Mouse (Mus musculus) hindbrain, postnatal 0 days (tissue): ENCODE measurements around the gene Lfng. TPM values are rescaled to one million over a fixed set of nuclear protein-coding genes. Genes with fewer than 3 reads are reported as not detected.
A peak's percentile ranks its signal among the peaks of the same experiment; 100 is the strongest.

ENCODE experiments used
- ATAC-seq: fragments of 200-750 bp; cut with Nextera tagmentation; 2 replicates; pipeline ENCODE4 v1.8.0; 2017; ENCODE audit warnings: mild to moderate bottlenecking, moderate TSS enrichment, moderate library complexity
- DNase-seq: peaks from one replicate; pipeline ENCODE4 v3.0.0-alpha.2; 2015; ENCODE audit warnings: low spot score
- H3K27ac ChIP-seq: fragments of 300-500 bp; sonication (generic); 2 replicates; pipeline ENCODE4 v1.5.1; 2014; ENCODE audit warnings: mild to moderate bottlenecking
- H3K27me3 ChIP-seq: fragments of 300-500 bp; sonication (generic); 2 replicates; pipeline ENCODE4 v1.6.1; 2014; ENCODE audit warnings: low read length, mixed read lengths; ENCODE audit not compliant: insufficient read depth
- H3K36me3 ChIP-seq: fragments of 300-500 bp; sonication (generic); 2 replicates; pipeline ENCODE4 v1.6.1; 2014; ENCODE audit warnings: low read length, mixed read lengths; ENCODE audit not compliant: insufficient read depth
- H3K4me1 ChIP-seq: fragments of 300-500 bp; sonication (generic); 2 replicates; pipeline ENCODE4 v1.6.1; 2014; ENCODE audit warnings: antibody characterized with exemption, low read length, mixed read lengths; ENCODE audit not compliant: insufficient read depth
- H3K4me2 ChIP-seq: fragments of 300-500 bp; sonication (generic); 2 replicates; pipeline ENCODE4 v1.6.1; 2014; ENCODE audit warnings: low read depth, mild to moderate bottlenecking, low read length, moderate library complexity, mixed read lengths
- H3K4me3 ChIP-seq: fragments of 300-500 bp; sonication (generic); 2 replicates; pipeline ENCODE4 v1.5.1; 2014; ENCODE audit warnings: low read length
- H3K9ac ChIP-seq: fragments of 300-500 bp; sonication (generic); replicated peaks from 2 replicates; pipeline ENCODE4 v1.6.1; 2014; ENCODE audit warnings: mild to moderate bottlenecking, low read length, moderate library complexity, mixed read lengths
- H3K9me3 ChIP-seq: fragments of 300-500 bp; sonication (generic); 2 replicates; pipeline ENCODE4 v1.6.1; 2016; ENCODE audit warnings: low read length, mixed read lengths
- CTCF ChIP-seq: IDR thresholded peaks from 2 replicates; pipeline ENCODE4 v1.5.1; 2016; ENCODE audit warnings: antibody characterized with exemption, control low read depth, low read depth
- WGBS: fragments of 180-500 bp; shearing (Covaris S2); extraction: QIAGEN DNeasy Blood & Tissue Kit; methylation state at CpG from one replicate; pipeline ENCODE4 v1.1.7; 2014; 5-methylcytosine and 5-hydroxymethylcytosine counted together
- polyA plus RNA-seq: library from polyadenylated mRNA; unstranded; fragments of >200 nt; fragmentation: Nextera tagmentation; extraction: Ambion mirVana; gene quantifications from 2 replicates; pipeline ENCODE4 v1.2.1, GENCODE M21; 2015
- total RNA-seq: library from RNA; depleted of rRNA; stranded (reverse); fragments of >200 nt; gene quantifications from 2 replicates; pipeline ENCODE4 v1.2.3, GENCODE M21; 2014

The Lfng gene
- total and polyA plus RNA-seq, 2 experiments from 2014 or later: 29.7 to 81.4 TPM

- ATAC-seq (no peak), DNase-seq (no peak)
- Histone ChIP-seq H3K4me3 (no peak overlapping the region), H3K36me3 (peaks cover 65% of the 10 kb centered on the region), H3K4me1 (no peaks in the 10 kb centered on the region), H3K9ac (no peak overlapping the region), H3K27me3 (no peaks in the 10 kb centered on the region), H3K4me2 (no peak overlapping the region), H3K27ac (no peak overlapping the region), H3K9me3 (no peaks in the 10 kb centered on the region)
- 83% methylated on average over 5 of the region's 5 CpGs for WGBS
- no peak for TF ChIP-seq CTCF
Observed at GRCm38 (mm10) chr5:140624238-140624637, 17.1 kb downstream of the Lfng start.

- Histone ChIP-seq H3K36me3 (peaks cover 72% of the 10 kb centered on the region), H3K4me2 (no peak overlapping the region), H3K9ac (no peak overlapping the region), H3K4me3 (no peak overlapping the region), H3K27me3 (no peaks in the 10 kb centered on the region), H3K27ac (no peak overlapping the region), H3K4me1 (no peaks in the 10 kb centered on the region), H3K9me3 (no peaks in the 10 kb centered on the region)
- no peak for ATAC-seq
- WGBS: 93% methylated on average over 13 of the region's 13 CpGs
- DNase-seq: no peak
- no peak for TF ChIP-seq CTCF
Observed at GRCm38 (mm10) chr5:140624961-140625360, 17.8 kb downstream of the Lfng start.

GRCm38 (mm10) chr5:140627580-140627979, 20.5 kb downstream of the Lfng start:
- WGBS: 92% methylated on average over 5 of the region's 5 CpGs
- no peak for ATAC-seq
- H3K36me3 ChIP-seq: peaks cover 88% of the 10 kb centered on the region
- H3K4me1 ChIP-seq: no peaks in the 10 kb centered on the region
- no peak overlapping the region for H3K9ac ChIP-seq
- H3K4me2 ChIP-seq: no peak overlapping the region
- DNase-seq: no peak
- H3K9me3 ChIP-seq: no peaks in the 10 kb centered on the region
- H3K27ac ChIP-seq: no peak overlapping the region
- no peak overlapping the region for H3K4me3 ChIP-seq
- H3K27me3 ChIP-seq: no peaks in the 10 kb centered on the region
- peak; percentile 45; the same call in 1 of the 2 replicates for TF ChIP-seq CTCF

- Histone ChIP-seq H3K36me3 (peaks cover 86% of the 10 kb centered on the region), H3K27ac (no peak overlapping the region), H3K27me3 (no peaks in the 10 kb centered on the region), H3K9ac (no peak overlapping the region), H3K4me3 (no peak overlapping the region), H3K4me1 (no peaks in the 10 kb centered on the region), H3K4me2 (no peak overlapping the region), H3K9me3 (no peaks in the 10 kb centered on the region)
- 93% methylated on average over 9 of the region's 9 CpGs for whole genome bisulfite sequencing
- ATAC-seq (no peak), DNase-seq (no peak)
- peak; percentile 63 for TF ChIP-seq CTCF
Observed at GRCm38 (mm10) chr5:140628995-140629394, 21.9 kb downstream of the Lfng start.

- DNase-seq (peak; percentile 39), ATAC-seq (peak; percentile 46; the same call in 1 of the 2 replicates)
- no peaks in the 10 kb centered on the region for H3K27me3 ChIP-seq
- no peak overlapping the region for H3K27ac ChIP-seq
- H3K36me3 ChIP-seq: peaks cover 71% of the 10 kb centered on the region
- H3K4me3 ChIP-seq: no peak overlapping the region
- no peaks in the 10 kb centered on the region for H3K9me3 ChIP-seq
- H3K4me1 ChIP-seq: peaks cover 14% of the 10 kb centered on the region; the same call in 1 of the 2 replicates
- 58% methylated on average over 7 of the region's 7 CpGs for WGBS
- no peak overlapping the region for H3K9ac ChIP-seq
- no peak overlapping the region for H3K4me2 ChIP-seq
- TF ChIP-seq CTCF: no peak
Observed at GRCm38 (mm10) chr5:140633432-140633831, 26.3 kb downstream of the Lfng start.

- DNase-seq: peak; percentile 47
- Histone ChIP-seq H3K4me1 (peaks cover 14% of the 10 kb centered on the region; the same call in 1 of the 2 replicates), H3K9me3 (no peaks in the 10 kb centered on the region), H3K9ac (no peak overlapping the region), H3K27ac (no peak overlapping the region), H3K36me3 (peaks cover 55% of the 10 kb centered on the region), H3K27me3 (no peaks in the 10 kb centered on the region), H3K4me3 (no peak overlapping the region), H3K4me2 (no peak overlapping the region)
- TF ChIP-seq CTCF: no peak
- WGBS: 76% methylated on average over 26 of the region's 26 CpGs
- ATAC-seq: no peak
Observed at GRCm38 (mm10) chr5:140634798-140635722, 27.9 kb downstream of the Lfng start.
